Mouse (Mus musculus) gastrocnemius, postnatal 36 days (tissue): ENCODE data around the gene Napsa. TPM values are rescaled to one million over a fixed set of nuclear protein-coding genes. Genes with fewer than 3 reads are reported as not detected.

Experiments
- DNase-seq, 2 experiments: peaks; one replicate each; pipeline ENCODE4 v3.0.0; 2022
- intact Hi-C: fragments of 180-260 bp; cut with DNase I; formaldehyde crosslinking; loops from one replicate; pipeline ENCODE4 v1.15.1; 2025
- total RNA-seq, 2 experiments: library from RNA; stranded (reverse); gene quantifications; 2 replicates each; pipeline ENCODE4 v1.2.3; 2021

Gene Napsa
- total RNA-seq, 2 experiments from 2014 or later, result 0.30 to 0.54 TPM

DNA sequence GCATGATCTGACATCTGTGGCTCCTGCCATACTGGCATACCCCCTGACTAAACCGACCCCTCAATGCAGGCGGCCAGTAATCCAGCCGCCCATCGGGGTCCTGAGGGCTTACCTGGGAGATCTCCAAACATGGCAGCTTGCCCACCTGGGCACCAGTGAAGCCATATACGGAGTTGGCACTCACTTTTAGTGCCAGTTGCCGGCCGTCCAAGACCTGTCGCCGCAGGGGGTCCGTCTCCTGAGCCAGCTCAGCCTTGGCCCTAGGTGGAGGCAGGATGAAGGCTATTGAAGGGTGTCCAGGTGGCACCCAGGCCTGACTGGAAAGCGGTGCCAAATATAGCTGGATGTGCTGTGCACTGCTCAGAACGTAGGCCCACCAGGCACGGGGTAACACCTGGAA, 34.7 kb upstream of the Napsa start:
- DNase-seq, result peak in 1 of 2 experiments; percentile 10
- intact Hi-C loops, result no loop called here

DNA sequence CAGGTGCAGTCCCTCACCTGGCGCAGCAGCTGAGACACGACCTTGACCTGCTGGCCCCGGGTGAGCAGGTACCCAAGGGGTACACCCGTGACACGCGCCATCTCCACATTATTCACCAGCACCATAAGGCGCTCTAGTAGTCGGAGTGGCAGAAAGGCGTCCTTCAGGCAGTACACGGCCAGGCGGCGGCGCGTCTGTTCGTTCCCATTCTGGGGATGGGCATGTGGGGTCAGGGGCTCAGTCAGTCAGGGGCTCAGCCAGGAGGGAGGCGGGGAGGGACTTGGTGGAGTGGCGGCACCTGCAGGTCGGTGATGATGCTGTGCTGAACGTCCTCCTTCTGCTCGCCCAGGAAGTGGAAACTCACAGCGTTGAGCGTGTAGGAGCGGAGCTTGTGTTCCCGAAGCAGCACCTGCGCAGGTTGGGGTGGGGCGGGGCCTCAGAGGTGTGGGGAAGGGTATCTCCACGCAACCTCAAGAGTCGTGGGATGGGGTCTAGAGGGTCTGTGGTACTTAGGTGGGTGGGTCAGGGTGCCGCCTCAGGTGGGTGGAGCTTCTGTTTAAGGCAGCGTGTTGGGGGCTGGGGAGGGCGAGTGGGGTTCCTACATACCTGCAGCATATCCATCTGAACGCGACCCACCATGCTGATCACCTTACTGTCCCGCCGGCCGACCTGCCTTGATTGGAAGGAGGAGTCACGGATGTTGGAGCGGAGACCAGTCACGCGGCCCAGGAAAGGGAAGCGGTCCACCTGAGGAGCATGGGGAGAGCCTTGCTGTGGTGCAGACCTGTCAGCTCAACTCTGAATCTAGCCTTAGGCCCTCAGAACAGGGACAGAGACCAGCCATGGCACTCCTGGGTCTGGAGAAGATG, 33.2 kb upstream of the Napsa start:
- intact Hi-C loops, result no loop called here
- no peak for DNase-seq

DNA sequence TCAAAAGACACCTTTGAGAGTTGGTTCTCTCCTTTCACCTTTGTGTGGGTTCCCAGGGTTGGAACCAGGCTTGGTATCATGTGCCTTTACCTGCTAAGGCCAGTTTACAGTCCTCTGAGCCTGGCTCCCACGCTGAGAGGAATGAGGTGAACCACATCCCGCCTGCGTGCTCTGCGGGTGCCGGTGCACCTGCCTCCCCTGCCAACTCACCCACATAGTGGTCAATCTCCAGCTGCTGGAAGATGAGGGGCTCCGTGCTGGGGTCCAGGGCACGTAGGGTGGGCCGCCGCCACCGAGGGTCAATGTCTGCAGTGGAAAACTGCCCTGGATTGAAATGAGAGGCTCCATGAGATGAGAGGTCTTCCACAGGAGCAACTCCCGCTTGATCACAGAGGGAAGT, 29.6 kb upstream of the Napsa start:
- intact Hi-C loops, result no loop called here

DNA sequence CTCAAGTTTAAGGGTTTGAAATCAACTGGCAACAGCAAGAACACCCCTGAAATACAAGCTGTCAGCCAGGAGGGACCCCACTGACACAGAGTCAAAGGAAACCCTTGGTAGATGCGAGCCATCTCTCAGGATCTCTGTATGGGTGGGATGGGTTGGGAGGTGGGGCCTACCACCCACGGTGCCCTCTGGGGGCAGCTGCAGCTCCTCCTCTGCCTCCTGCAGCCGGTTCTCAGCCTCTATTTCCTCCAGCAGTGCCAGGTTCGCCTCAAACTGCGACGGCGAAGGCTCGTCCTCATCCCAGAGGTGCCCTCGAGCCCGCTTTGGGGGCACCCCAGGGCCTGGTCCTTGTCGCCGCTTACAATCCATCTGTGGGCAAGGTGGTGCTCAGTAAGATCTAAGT, 29.1 kb upstream of the Napsa start:
- intact Hi-C loops, result no loop called here
- no peak for DNase-seq

More for the DNA sequence above, 29.6 kb upstream of the Napsa start:
- no peak for DNase-seq

DNA sequence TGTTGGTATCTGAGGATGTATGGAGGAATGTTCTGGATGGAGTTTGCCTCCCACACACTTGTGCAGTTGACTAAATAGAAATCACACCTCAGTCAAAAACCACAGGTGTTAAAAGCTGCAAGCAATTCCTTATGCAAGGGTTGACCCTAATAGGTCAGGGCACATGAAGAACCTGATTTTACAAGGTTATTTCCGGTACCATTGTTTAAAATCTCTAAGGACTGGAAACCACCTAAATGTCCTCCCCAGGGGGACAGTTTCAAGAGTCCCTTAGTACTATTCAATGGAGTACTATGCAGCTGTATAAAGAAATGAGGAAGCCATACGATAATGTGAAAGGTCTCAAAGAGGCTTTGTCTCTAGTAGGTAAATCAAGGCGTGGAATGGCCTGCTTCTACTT, 25.9 kb upstream of the Napsa start:
- DNase-seq, result no peak
- intact Hi-C loops, result no loop called here

DNA sequence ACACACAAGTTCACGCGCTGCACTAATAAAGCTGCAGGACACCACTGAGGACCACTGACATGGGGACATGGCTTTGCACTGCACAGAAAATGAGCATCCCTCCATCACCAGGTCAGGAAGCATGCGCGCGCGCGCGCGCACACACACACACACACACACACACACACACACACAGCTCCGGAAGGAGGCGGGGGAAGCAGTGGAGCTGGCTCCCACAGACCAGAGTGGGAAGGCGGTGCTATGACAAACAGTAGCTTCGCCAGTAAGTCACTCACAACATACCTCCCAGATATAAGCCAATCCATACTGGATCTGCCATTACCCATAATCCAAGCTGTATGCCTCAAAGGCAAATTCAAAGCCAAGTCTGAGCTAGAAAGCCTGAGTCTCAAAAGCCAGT, 25.1 kb upstream of the Napsa start:
- intact Hi-C loops, result no loop called here
- no peak for DNase-seq

DNA sequence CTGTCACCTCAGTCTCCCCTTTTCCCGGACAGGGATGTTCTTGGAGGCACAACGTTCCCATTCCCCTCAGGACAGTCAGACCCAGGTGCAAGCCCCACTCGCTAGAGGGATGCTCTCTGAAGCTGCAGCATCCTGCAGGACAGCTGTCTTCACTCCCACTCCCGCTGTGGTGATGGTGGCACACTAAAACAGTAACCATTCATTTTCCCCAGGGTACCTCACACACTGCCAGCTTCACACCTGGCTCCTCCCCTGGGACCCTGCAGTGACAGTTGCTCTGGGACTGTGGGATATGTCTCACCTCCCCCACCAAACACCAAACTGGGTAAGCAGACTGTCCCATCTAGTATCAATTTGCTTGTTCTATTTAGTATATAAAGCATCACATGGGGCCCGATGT, 24.5 kb upstream of the Napsa start:
- DNase-seq, result no peak
- intact Hi-C loops, result no loop called here

DNA sequence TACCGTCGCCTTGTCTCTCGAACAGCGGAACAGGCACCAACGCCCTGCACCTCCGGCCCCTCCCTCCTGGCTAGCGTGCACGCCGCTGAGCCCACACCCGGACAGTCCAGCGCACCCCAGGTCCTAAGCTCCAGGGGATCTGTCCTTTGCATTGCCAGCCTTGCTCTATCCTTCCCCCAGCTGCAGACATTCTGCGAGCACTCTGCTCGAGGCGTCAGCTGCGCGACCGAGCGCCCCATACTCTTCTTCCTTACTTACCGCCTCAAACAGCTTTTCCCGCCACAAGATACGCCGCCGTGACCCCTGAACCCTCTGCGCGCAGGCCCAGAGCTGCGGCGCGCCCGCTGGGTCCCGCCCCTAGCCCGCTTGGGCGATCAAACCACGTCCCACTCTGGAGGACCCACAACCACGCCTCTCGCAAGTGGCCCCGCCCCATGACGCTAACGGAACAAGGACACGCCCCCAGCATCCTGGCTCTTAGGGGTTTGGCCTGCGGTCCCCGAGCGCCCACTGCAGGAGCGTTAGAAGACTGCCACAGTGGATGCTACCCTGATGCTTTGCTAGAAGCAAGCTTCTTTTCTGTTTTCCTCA, 23.6 kb upstream of the Napsa start, which contains the start of gene Pold1:
Gene Pold1 (minus strand): TSS at position 353 of the 591 bp plus-strand sequence.
- intact Hi-C loops, result no loop called here
- DNase-seq, result peak; percentile 100

DNA sequence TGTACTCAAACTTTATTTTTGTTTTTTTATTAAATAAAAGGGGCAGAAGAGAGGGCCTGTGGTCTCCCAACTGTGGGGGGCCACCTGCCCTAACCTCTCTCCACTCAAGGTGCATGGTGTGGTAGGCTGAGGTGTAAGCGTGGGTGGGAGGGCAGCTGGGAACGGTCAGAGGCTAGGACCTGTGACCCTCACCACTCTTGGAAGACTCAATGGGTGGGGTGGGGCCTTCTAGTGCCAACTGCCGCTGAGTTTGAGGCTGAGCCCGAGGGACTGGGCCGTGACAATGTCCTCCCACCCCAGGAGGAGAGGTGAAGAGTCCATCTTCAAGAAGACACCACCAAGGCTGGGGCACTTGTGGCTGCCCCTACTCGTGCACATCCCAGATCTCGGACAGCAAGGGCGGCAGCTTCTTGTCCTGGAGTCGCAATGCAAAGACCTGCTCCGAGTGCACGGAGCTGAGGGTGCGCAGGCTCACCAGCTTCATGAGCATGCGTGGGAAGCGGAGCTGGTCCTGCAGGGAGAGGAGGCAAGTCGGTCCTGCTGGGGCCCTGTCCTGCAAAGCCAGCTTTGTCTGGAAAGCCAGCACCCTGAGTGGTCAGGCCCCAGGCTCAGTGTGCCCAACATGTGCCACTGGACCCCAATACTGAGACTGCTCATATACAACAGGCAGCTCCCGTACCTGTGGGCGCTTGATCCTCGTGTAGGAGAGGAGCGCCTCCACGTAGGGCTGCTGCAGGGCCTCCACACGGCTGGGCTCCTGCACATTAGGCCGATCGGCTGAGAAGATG, 22.4 kb upstream of the Napsa start:
- intact Hi-C loops, result loop anchor here (5.0 kb wide), 1 partner anchor 53 kb away; the partner anchor contains the start of genes Emc10 and Fam71e1
- no peak for DNase-seq

DNA sequence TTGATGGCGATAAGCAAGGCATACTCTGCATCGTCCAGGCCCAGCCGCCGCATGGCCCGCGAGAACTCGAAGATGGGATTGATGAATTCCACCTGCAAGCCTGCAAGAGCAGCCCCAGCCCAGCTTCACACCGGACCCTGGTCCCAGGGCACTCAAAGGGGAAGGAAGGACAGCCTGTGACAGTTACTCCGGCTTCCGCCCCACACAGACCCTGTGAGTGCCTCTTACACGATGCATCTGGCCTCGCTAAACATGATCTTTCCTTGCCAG, 21.8 kb upstream of the Napsa start:
- no peak for DNase-seq
- intact Hi-C loops, result loop anchor here (5.0 kb wide), 1 partner anchor 53 kb away; the partner anchor contains the start of genes Emc10 and Fam71e1

DNA sequence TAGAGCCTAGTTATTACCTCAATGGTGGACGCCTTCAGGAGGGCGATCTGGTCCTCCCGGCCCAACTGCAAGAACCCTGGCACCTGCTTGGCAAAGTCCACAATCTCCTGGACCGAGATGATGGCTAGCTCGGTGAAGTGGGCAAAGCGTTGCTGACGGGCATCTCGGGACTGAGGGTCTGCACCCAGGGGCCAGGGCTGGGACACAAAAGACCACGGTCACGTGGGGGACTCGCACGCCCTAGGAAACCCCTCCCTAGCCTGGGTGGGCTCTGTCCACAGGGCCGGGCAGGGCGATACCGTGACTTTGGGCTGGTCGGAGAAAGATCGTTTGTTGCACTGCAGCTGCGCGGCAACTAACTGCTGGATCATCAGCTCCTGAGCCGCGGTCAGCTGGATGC, 20.9 kb upstream of the Napsa start:
- no peak for DNase-seq
- intact Hi-C loops, result loop anchor here (5.0 kb wide), 1 partner anchor 54 kb away; the partner anchor contains the start of genes Emc10 and Fam71e1

DNA sequence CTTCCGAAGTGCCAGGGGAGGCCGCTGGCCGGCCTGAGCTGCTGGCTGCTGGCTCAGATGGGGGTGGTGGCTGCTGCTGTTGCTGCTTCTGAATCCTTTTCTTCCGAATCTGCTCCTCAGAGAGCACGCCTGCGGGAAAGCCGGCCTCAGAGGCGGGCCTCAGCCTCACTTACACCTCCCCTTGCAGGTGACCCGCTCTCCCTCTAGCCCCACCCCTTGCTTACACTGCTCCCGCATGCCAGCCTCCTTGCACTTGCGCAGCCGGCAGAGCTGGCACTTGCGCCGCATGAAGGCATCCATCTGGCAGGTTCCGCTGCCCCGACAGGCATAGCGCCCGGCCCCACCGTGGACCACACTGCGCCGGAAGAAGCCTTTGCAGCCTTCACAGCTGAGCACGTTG, 20.4 kb upstream of the Napsa start:
- DNase-seq, result no peak
- intact Hi-C loops, result loop anchor here (5.0 kb wide), 1 partner anchor 54 kb away; the partner anchor contains the start of genes Emc10 and Fam71e1

DNA sequence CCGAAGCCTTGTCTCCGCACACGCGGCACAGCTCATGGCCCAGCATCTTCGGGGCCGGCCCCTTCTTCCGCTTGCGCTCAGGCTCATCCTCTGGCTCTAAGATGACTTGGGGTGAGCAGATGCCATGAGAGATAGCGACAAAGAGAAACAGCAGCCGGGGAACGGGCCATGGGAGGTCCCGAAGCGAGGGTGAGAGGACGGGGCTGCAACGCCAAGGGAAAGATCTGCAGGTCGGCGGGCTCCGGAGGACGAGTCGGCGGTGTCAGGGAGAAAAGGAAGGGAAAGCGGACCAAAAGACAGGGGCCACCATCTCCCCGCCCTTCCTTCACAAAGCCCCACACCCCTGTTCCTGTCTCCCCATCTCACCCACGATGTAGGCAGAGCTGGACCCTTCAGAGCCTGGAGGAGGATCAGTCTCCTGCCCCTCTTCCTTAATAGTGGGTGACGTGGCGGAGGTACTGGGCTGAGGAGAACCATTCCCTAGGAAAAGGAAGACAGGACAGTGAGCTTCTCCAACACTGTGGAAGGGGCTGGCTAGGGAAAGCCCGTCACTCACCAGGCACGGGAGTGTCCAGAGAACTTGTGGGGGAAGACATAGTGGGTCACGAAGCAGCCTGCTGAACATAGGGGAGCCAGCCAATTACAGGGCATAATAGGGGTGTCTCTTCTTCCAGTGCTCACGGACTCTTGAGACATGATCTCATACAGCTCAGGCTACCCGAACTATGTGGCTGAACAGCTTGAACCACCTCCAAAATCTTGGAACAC, 19.9 kb upstream of the Napsa start:
- intact Hi-C loops, result loop anchor here (5.0 kb wide), 1 partner anchor 55 kb away; the partner anchor contains the start of genes Emc10 and Fam71e1

DNA sequence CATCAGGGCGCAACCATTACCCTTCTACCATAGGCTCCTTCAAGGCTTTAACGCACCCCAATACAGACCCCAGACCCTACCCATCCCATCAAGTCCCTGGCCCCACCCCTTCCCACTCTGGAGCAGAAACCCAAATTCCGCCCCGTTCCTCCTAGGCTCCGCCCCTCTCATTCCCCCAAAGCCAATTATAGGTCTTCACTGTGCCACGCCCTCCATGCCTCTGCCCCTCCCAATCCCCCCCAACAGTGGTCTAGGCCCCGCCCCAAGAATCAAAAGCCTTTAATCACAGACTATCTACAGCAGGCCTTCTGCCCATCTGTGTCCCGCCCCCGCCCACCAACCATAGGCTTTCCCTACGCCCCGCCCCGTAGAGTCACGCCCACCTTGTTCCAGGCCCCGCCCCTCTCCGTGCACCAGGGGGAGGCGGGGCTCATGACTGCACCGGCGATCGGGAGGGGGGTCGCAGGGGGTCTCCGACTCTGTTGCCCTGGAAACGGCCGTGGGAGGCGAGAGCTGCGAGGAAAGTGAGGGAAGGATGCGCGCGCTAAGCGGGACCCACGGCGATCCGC, 18.9 kb upstream of the Napsa start:
- intact Hi-C loops, result loop anchor here (5.0 kb wide), 1 partner anchor 56 kb away; the partner anchor contains the start of genes Emc10 and Fam71e1
- peak; percentile 71 to 72 for DNase-seq

More for the DNA sequence above, 19.9 kb upstream of the Napsa start:
- DNase-seq, result no peak

DNA sequence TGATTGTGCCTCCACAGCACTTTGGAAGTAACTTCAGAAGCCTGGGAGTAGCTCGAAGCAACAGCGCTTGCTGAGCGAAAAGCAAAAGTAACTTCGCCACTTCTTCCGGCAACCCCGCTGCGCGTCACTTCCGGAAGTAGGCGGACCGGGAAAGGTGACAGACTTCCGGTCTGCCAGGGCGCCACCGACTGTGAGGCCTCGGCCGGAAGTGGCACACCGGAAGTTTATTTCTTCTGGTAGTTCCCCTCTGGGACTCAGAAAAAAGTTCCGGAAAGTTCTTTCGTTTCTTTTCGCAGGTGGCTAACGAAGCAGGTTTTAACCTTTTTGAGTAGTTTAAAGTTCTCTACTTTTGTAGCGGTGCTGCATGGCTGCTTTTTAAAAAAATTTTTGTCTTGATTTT, 18.4 kb upstream of the Napsa start, which contains the start of gene Nr1h2:
Gene Nr1h2 (minus strand): TSS at position 126 of the 400 bp plus-strand sequence.
- intact Hi-C loops, result loop anchor here (5.0 kb wide), 1 partner anchor 57 kb away; the partner anchor contains the start of genes Emc10 and Fam71e1
- peak; percentile 93 to 94 for DNase-seq

DNA sequence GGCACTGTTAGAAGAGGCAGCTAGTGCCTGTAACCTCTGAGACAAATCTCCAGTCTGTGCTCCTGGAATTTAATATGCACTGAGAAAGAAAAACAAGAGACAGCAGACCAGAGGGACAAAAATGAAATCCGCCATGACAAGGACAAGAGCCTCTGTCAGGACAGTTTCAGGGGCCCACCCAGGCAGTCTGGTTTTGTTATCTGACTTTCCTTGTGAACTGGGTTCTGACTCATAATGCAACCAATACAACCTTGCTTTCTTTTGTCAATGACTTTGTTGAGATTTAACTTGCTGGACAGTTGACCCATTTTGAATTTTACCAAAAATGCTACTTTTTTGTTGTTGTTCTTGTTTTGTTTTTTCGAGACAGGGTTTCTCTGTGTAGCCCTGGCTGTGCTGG, 14.6 kb upstream of the Napsa start:
- DNase-seq, result no peak
- intact Hi-C loops, result no loop called here

DNA sequence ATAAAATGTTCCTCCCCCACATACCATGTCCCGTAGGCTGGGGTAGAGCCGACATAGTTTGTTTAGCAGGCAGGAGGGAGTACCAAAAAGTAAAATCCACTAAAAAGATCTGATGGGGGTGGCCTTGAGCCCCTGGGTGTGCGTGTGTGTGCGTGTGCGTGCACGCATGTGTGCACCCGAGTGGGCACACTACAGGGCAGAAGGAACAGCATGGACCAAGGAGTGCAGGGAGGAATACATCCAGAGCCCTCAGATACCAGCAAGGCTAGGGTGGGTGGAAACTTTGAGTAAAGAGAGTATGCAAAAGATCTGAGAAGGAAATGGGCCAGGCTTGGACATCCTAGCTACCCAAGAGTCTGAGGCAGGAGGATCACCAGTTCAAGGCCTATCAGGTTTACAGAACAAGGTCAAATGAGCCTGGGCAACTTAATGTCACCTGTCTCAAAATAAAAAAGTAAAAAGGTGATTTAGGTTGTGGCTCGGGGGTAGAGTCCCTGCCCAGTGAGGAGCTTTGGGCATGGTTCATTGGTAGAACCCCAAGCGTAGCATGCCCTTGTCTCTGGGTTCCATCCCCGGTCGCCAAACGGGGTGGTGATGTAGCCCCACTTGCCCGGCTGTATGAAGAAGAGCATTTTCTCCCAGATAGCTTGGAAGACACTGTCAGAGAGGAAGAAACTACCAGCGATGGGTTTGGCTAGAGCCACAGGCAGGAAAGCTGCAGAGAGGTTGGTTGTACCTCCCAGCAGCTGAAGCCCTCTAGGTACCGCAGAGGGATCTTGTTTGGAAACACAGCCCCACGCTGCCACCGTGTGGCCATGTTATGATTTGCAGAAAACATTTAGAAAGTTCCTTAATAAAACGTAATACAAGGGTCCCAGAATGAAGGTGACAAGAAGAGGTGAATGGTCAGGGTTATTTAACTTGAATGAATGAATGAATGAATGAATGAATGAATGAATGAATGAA, 11.5 kb upstream of the Napsa start:
- intact Hi-C loops, result loop anchor here (5.0 kb wide), 2 partner anchors 163 to 288 kb away; no protein-coding TSS in a partner anchor
- DNase-seq, result peak; percentile 60 to 73

DNA sequence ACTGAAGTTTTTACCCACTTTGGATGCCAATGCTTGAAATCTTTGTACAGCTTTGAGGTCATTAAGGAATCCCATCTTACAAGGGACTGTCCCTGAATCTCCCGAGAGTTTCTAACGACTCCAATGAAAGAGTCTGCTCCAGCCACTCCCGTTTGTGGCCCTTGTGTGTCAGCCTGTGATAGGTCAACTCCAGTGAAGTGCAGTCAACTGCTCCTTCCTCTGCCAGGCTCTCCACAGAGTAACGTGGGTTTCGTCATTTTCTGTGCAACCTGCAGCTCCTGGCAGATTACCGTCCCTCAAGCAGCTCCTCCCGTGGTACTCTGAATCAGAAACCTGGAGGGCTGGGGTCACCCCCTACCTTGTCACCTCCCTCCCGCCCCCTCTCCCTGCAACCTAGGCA, 8.9 kb upstream of the Napsa start:
- DNase-seq, result no peak
- intact Hi-C loops, result loop anchor here (5.0 kb wide), 2 partner anchors 166 to 291 kb away; no protein-coding TSS in a partner anchor
